Mouse (Mus musculus) ES-E14 (cell line): ENCODE data around the gene Sh3pxd2a. TPM values are rescaled to one million over a fixed set of nuclear protein-coding genes. Genes with fewer than 3 reads are reported as not detected.

Source experiments
- DNase-seq: peaks from one replicate; pipeline ENCODE4 v3.0.0-alpha.2; 2013; ENCODE audit warnings: low read depth, low spot score
- H3K27ac ChIP-seq: 2 replicates; pipeline ENCODE4 v1.5.1; 2012; ENCODE audit warnings: low read depth, mild to moderate bottlenecking, low read length, moderate library complexity, mixed read lengths; ENCODE audit not compliant: poor library complexity, insufficient read depth, severe bottlenecking
- H3K36me3 ChIP-seq: 2 replicates; pipeline ENCODE4 v1.6.1; 2012; ENCODE audit warnings: mild to moderate bottlenecking, low read length, moderate library complexity, mixed read lengths; ENCODE audit not compliant: control insufficient read depth, poor library complexity, insufficient read depth, severe bottlenecking
- H3K4me1 ChIP-seq, 2 experiments: fragments of 150-350 bp in 1 of 2; sonication (generic) in 1 of 2; 2 replicates each; pipeline ENCODE4 v1.6.1; 2012; ENCODE audit warnings: low read length in 2 of 2, mild to moderate bottlenecking in 1 of 2, mixed read lengths in 1 of 2; ENCODE audit not compliant: control insufficient read depth in 2 of 2, insufficient read depth in 2 of 2, poor library complexity in 1 of 2
- H3K4me3 ChIP-seq, 2 experiments: fragments of 150-350 bp in 1 of 2; sonication (generic) in 1 of 2; 2 replicates each; pipeline ENCODE4 v1.5.1; 2012; ENCODE audit warnings: low read length in 2 of 2, low read depth in 1 of 2, mild to moderate bottlenecking in 1 of 2, mixed read lengths in 1 of 2; ENCODE audit not compliant: insufficient read depth in 1 of 2, poor library complexity in 1 of 2, severe bottlenecking in 1 of 2
- H3K9ac ChIP-seq: 2 replicates; pipeline ENCODE4 v1.6.1; 2012; ENCODE audit warnings: low read depth, mild to moderate bottlenecking, low read length, mixed read lengths; ENCODE audit not compliant: poor library complexity, insufficient read depth, severe bottlenecking
- H3K9me3 ChIP-seq: fragments of 150-350 bp; sonication (generic); 2 replicates; pipeline ENCODE4 v1.6.1; 2012; ENCODE audit warnings: low read depth, mild to moderate bottlenecking, low read length; ENCODE audit not compliant: control insufficient read depth, insufficient read depth
- CHD2 ChIP-seq: IDR thresholded peaks from 2 replicates; pipeline ENCODE4 v1.6.1; 2014; ENCODE audit warnings: mild to moderate bottlenecking, low read depth, low read length, inconsistent platforms
- HCFC1 ChIP-seq: IDR thresholded peaks from 2 replicates; pipeline ENCODE4 v1.6.1; 2012; ENCODE audit warnings: low read length, inconsistent platforms, borderline replicate concordance; ENCODE audit not compliant: insufficient read depth
- MAFK ChIP-seq: IDR thresholded peaks from 2 replicates; pipeline ENCODE4 v1.6.1; 2014; ENCODE audit warnings: mild to moderate bottlenecking, low read depth, low read length, inconsistent platforms; ENCODE audit not compliant: insufficient read depth
- ZC3H11A ChIP-seq: IDR thresholded peaks from 2 replicates; pipeline ENCODE4 v1.6.1; 2012; ENCODE audit warnings: low read depth, mild to moderate bottlenecking, inconsistent platforms, low read length, borderline replicate concordance
- ZNF384 ChIP-seq: IDR thresholded peaks from 2 replicates; pipeline ENCODE4 v1.6.1; 2012; ENCODE audit warnings: low read depth, low read length, inconsistent platforms
- in situ Hi-C, 2 experiments: fragments of 600-800 bp; cut with MboI; formaldehyde crosslinking; loops; one replicate each; pipeline ENCODE4 v1.15.1; 2025; ENCODE audit warnings: low sequenced_read_pairs in 2 of 2, inconsistent platforms in 1 of 2; ENCODE audit not compliant: unreplicated experiment in 2 of 2
- total RNA-seq: library from RNA; depleted of rRNA; stranded (reverse); fragments of 300-350 nt; gene quantifications from 2 replicates; pipeline ENCODE4 v1.2.3, GENCODE M21; 2012

Sh3pxd2a gene
- total RNA-seq, 1 experiment = 13.0 TPM

DNA sequence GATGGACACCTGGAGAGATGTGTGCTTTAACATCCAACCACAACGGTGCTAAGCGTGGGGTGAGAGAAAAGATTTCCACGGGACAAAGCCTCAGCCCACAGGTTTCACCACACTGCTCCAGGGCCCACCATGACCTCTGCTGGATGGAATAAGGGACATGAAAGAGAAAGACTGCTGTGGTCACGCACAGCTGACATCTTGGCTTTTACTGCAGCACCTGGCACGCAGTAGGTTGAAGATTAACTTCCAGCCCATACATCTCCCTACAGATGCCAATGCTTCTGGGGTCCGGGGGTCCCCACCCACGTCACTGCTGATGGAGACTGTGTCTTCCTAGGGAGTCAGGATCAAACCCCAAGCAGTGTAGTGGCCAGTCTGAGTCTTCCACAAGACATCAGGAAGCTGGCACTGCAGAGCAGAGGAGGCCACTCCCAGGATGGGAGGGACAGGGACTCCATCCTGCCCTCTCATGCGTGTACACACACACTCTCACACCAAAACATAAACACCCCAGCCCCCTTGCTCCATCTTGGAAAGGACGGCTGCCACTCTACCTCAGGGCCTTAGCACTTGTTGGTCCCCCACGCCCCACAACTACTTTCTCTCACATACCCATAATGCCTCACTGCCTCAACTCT, 12.6 kb downstream of the Sh3pxd2a start:
- no peaks in the 10 kb centered on the region for H3K36me3 ChIP-seq
- TF ChIP-seq CHD2 = no peak
- no peak for TF ChIP-seq ZNF384
- TF ChIP-seq HCFC1 = no peak
- no peak for TF ChIP-seq ZC3H11A
- no peak for TF ChIP-seq MAFK
- H3K9ac ChIP-seq = no peak overlapping the region
- in situ Hi-C loops = no loop called here
- no peaks in the 10 kb centered on the region for H3K9me3 ChIP-seq
- no peak for DNase-seq
- H3K27ac ChIP-seq = peak overlapping the region; percentile 64
- H3K4me3 ChIP-seq = no peak overlapping the region
- peaks cover 15 to 55% of the 10 kb centered on the region in 2 experiments; a peak in 3 of 4 replicates for H3K4me1 ChIP-seq

DNA sequence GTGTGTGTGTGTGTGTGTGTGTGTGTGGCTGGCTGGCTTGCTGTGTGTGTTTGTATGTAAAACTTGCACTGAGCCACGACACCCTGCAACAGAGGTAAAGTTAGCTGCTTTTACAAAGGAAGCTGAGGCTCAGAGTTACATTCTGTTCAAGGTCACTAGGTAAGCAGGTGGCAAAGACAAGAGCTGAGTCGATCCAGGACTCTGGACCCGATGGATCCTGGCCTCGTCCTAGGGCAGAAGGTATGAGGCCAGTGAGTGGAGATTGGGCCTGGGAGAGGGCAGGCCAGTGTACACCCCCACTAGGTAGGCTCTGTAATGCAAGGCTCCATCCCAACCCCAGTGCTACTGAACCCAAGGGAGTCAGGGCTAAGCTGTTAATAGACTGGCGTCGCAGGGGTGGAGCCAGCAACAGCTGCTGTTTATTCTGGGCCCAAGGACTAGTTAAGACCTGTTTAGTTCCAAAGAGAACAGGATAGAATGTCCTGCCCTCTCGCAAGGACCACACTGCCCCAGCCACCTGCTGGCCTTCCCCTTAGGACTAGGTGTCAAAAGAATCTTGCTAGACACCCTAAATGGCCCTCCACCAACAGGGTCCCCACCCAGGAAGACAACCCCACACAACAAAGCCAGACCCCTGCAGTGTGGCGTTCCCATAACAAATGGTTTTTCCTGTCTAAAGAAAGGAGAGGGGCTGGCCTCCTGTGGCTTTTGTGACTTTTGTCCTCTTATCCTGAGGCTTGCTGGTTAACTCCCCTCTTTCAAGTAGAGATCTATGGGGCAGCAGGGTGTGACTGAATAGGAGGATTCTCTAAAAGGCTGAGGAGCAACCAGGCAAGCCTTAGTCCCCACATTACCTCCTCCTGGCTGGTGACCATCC, 13.7 kb downstream of the Sh3pxd2a start:
- no peaks in the 10 kb centered on the region for H3K9me3 ChIP-seq
- peak overlapping the region; percentile 95 for H3K27ac ChIP-seq
- TF ChIP-seq MAFK (no peak), ZNF384 (no peak), ZC3H11A (no peak), HCFC1 (no peak), CHD2 (no peak)
- H3K36me3 ChIP-seq = no peaks in the 10 kb centered on the region
- peaks cover 15 to 63% of the 10 kb centered on the region in 2 experiments; a peak in 3 of 4 replicates for H3K4me1 ChIP-seq
- DNase-seq = peak; percentile 95
- in situ Hi-C loops = no loop called here
- peak overlapping the region; percentile 61 for H3K9ac ChIP-seq
- H3K4me3 ChIP-seq = no peak overlapping the region; a peak in 1 of 4 replicates

DNA sequence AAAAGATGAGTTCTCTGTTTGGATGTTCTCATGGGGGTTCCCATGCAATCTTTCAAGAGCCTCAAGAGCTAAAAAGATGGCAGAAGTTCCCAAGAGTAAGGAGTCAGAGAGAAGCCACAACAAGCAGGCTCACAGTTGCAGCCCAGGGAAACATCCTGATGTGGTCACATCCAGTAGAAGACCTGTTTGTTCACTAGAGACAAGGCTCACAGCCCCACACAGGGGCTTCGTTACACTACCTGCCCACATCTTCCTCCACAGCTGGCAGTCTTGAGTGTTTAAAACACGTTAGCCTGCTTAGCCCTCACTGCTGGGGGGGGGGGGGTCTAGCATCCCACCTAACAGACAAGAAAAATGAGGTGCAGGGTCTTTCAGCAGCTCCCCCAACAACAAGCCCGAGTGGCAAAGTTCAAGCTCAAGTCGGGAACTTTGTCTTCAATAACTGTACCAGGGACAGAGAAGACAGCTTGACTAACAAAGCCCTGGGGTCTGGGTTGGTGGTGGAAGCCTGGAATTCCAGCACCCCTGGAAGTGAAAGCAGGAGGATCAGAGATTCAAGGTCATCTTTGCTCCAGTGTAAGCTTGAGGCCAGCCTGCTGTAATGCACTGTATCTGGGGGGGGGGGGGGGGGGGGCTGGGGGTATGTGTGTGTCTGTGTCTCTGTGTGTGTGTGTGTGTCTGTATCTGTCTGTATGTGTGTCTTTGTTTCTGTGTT, 14.5 kb downstream of the Sh3pxd2a start:
- no peak for TF ChIP-seq ZNF384
- no peak for TF ChIP-seq MAFK
- TF ChIP-seq HCFC1 = no peak
- no peak for TF ChIP-seq CHD2
- no peak for TF ChIP-seq ZC3H11A
- no peak overlapping the region for H3K4me3 ChIP-seq
- in situ Hi-C loops = no loop called here
- H3K27ac ChIP-seq = peak overlapping the region; percentile 95
- H3K4me1 ChIP-seq = peaks cover 15 to 63% of the 10 kb centered on the region in 2 experiments; a peak in 3 of 4 replicates
- peak overlapping the region; percentile 34; the same call in 1 of the 2 replicates for H3K9ac ChIP-seq
- no peaks in the 10 kb centered on the region for H3K9me3 ChIP-seq
- H3K36me3 ChIP-seq = no peaks in the 10 kb centered on the region
- peak; percentile 47 for DNase-seq

DNA sequence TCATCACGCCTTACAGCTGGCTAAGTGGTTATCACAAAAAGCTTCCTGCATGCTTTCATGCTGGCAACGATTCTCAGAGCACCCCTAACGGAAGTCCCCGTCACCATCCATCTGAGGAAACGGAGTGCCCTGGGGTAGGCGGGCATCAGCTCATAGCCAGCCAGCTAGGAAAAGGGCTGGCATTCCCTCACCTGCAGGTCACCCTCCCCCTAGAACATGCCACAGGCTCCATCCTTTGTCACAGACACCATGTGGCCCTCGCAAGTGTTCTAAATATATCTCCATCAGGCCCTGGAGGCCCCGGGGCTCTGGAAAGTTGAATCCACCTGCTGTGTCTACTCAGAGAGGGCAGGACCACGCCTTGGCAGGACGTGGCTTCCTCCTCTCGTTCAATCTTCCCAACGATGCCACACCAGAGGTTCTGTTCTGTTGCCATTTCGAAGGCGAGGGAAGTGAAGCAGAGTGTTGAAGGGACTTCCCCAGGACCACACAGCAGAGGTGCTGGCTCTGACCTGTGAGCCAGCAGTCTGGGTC, 15.5 kb downstream of the Sh3pxd2a start:
- Histone ChIP-seq H3K4me3 (no peak overlapping the region), H3K4me1 (peaks cover 18 to 63% of the 10 kb centered on the region in 2 experiments), H3K36me3 (no peaks in the 10 kb centered on the region), H3K9me3 (no peaks in the 10 kb centered on the region), H3K9ac (peak overlapping the region; percentile 17; the same call in 1 of the 2 replicates), H3K27ac (0 out of 2 replicates have a peak overlapping the region, but pooled peaks have one; percentile 24)
- in situ Hi-C loops = no loop called here
- DNase-seq = no peak
- no peak for TF ChIP-seq MAFK
- TF ChIP-seq HCFC1 = no peak
- no peak for TF ChIP-seq ZC3H11A
- TF ChIP-seq CHD2 = no peak
- no peak for TF ChIP-seq ZNF384
